Mouse (Mus musculus): ENCODE measurements around the gene Gdpd5.
"Not testable (repeated sequence)": the region's sequence is repeated elsewhere in the genome, so short reads cannot be mapped to it uniquely, and the experiment has no call there.

Gene Gdpd5

GRCm38 (mm10) chr7:99474836-99475561 is 93.8 kb downstream of the Gdpd5 start:
- DNase-seq (ENCODE audit: low read depth in 2 of 2, low spot score in 2 of 2) = no peak

GRCm38 (mm10) chr7:99475562-99475911 is 94.3 kb downstream of the Gdpd5 start:
- DNase-seq (ENCODE audit: low read depth in 2 of 2, low spot score in 2 of 2) = no peak

- DNase-seq (ENCODE audit: low read depth in 2 of 2, low spot score in 2 of 2) = no peak
These were observed 95.4 kb downstream of the Gdpd5 start for GRCm38 (mm10) chr7:99476558-99477114.

GRCm38 (mm10) chr7:99477235-99477634 is 96.0 kb downstream of the Gdpd5 start:
- no peak for DNase-seq (ENCODE audit: low read depth in 2 of 2, low spot score in 2 of 2)

GRCm38 (mm10) chr7:99482637-99483036 is 101.4 kb downstream of the Gdpd5 start:
- no peak for DNase-seq (ENCODE audit: low read depth in 2 of 2, low spot score in 2 of 2)

- peak; percentile 92 to 95 for DNase-seq (ENCODE audit: low read depth in 2 of 2, low spot score in 2 of 2)
These were observed 102.2 kb downstream of the Gdpd5 start, which contains the start of gene Rps3 for GRCm38 (mm10) chr7:99483271-99483923. Gene Rps3, minus strand, starts transcription at chr7:99483738.

GRCm38 (mm10) chr7:99483924-99484319 is 102.7 kb downstream of the Gdpd5 start:
- no peak for DNase-seq (ENCODE audit: low read depth in 2 of 2, low spot score in 2 of 2)

- no peak for DNase-seq (ENCODE audit: low read depth in 2 of 2, low spot score in 2 of 2)
These were observed 103.5 kb downstream of the Gdpd5 start for GRCm38 (mm10) chr7:99484679-99485078.

GRCm38 (mm10) chr7:99489708-99490107 is 108.5 kb downstream of the Gdpd5 start:
- DNase-seq (ENCODE audit: low read depth in 2 of 2, low spot score in 2 of 2) = no peak

GRCm38 (mm10) chr7:99499128-99499527 is 117.9 kb downstream of the Gdpd5 start:
- DNase-seq (ENCODE audit: low read depth in 2 of 2, low spot score in 2 of 2) = no peak

- DNase-seq (ENCODE audit: low read depth in 2 of 2, low spot score in 2 of 2) = peak; percentile 59 to 77
These were observed 119.0 kb downstream of the Gdpd5 start for GRCm38 (mm10) chr7:99500201-99500600.

- DNase-seq (ENCODE audit: low read depth in 2 of 2, low spot score in 2 of 2) = no peak
These were observed 119.4 kb downstream of the Gdpd5 start for GRCm38 (mm10) chr7:99500655-99501054.

- DNase-seq (ENCODE audit: low read depth in 2 of 2, low spot score in 2 of 2) = no peak
These were observed 119.9 kb downstream of the Gdpd5 start for GRCm38 (mm10) chr7:99501148-99501547.

- no peak for DNase-seq (ENCODE audit: low read depth in 2 of 2, low spot score in 2 of 2)
These were observed 123.3 kb downstream of the Gdpd5 start for GRCm38 (mm10) chr7:99504556-99504955.

GRCm38 (mm10) chr7:99508187-99508586 is 127.0 kb downstream of the Gdpd5 start:
- DNase-seq (ENCODE audit: low read depth in 2 of 2, low spot score in 2 of 2) = not testable (repeated sequence)

- no peak for DNase-seq (ENCODE audit: low read depth in 2 of 2, low spot score in 2 of 2)
These were observed 128.9 kb downstream of the Gdpd5 start for GRCm38 (mm10) chr7:99510087-99510501.

Measured in CD8-positive naive resting alpha-beta T cell, adult 2 months (primary cell).